Mouse (Mus musculus) midbrain, embryonic 16.5 days (tissue): ENCODE measurements around the gene 1700018F24Rik. TPM values are rescaled to one million over a fixed set of nuclear protein-coding genes. Genes with fewer than 3 reads are reported as not detected.

Experiments used
- ATAC-seq: fragments of 200-750 bp; cut with Nextera tagmentation; 2 replicates; pipeline ENCODE4 v1.8.0; 2017; ENCODE audit warnings: moderate TSS enrichment
- H3K27ac ChIP-seq: fragments of 300-500 bp; sonication (generic); 2 replicates; pipeline ENCODE4 v1.5.1; 2014; ENCODE audit warnings: mild to moderate bottlenecking, low read length, mixed read lengths
- H3K27me3 ChIP-seq: fragments of 300-500 bp; sonication (generic); 2 replicates; pipeline ENCODE4 v1.6.1; 2014; ENCODE audit warnings: low read depth, low read length, mixed read lengths; ENCODE audit not compliant: control insufficient read depth, insufficient read depth
- H3K36me3 ChIP-seq: fragments of 300-500 bp; sonication (generic); 2 replicates; pipeline ENCODE4 v1.6.1; 2014; ENCODE audit warnings: mild to moderate bottlenecking, low read length, moderate library complexity, mixed read lengths; ENCODE audit not compliant: control insufficient read depth, insufficient read depth
- H3K4me1 ChIP-seq: fragments of 300-500 bp; sonication (generic); 2 replicates; pipeline ENCODE4 v1.6.1; 2014; ENCODE audit warnings: mild to moderate bottlenecking, low read length, mixed read lengths; ENCODE audit not compliant: control insufficient read depth, insufficient read depth
- H3K4me2 ChIP-seq: fragments of 300-500 bp; sonication (generic); 2 replicates; pipeline ENCODE4 v1.6.1; 2014; ENCODE audit warnings: mild to moderate bottlenecking, low read length, mixed read lengths
- H3K4me3 ChIP-seq: fragments of 300-500 bp; sonication (generic); 2 replicates; pipeline ENCODE4 v1.5.1; 2014; ENCODE audit warnings: low read depth, mild to moderate bottlenecking, low read length, moderate library complexity, mixed read lengths
- H3K9ac ChIP-seq: fragments of 300-500 bp; sonication (generic); 2 replicates; pipeline ENCODE4 v1.6.1; 2014; ENCODE audit warnings: low read depth, low read length, mixed read lengths
- H3K9me3 ChIP-seq: fragments of 300-500 bp; sonication (generic); replicated peaks from 2 replicates; pipeline ENCODE4 v1.6.1; 2014; ENCODE audit warnings: mild to moderate bottlenecking, low read length, mixed read lengths; ENCODE audit not compliant: control insufficient read depth, poor library complexity, severe bottlenecking
- WGBS: fragments of 180-500 bp; shearing (Covaris S2); extraction: QIAGEN DNeasy Blood & Tissue Kit; methylation state at CpG from one replicate; pipeline ENCODE4 v1.1.7; 2014; 5-methylcytosine and 5-hydroxymethylcytosine counted together
- polyA plus RNA-seq: library from polyadenylated mRNA; unstranded; fragments of >200 nt; fragmentation: Nextera tagmentation; extraction: Ambion mirVana; gene quantifications from 2 replicates; pipeline ENCODE4 v1.2.1, GENCODE M21; 2015

Gene 1700018F24Rik
- polyA plus RNA-seq, 1 experiment from 2014 or later: not detected

DNA sequence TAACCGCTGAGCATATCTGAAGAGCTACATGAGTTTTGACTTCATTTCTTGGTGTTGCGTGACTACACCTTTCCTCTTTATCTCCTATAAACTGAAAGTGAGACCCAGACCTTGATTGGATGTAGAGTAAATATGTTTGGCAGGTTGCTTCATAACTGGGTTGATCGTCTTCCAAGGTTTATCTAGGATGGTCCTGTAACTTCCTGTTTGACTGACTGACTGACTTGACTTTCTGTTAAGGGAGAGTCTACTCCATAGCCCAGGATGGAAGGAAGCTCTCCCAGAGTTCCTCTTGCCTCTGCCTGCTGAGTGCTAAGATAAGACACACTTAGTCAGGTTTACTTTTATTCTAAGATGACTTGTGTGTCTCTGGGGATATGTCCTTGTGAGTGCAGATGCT, 47.1 kb downstream of the 1700018F24Rik start:
- no peak overlapping the region for H3K27ac ChIP-seq
- ATAC-seq: no peak
- no peaks in the 10 kb centered on the region for H3K27me3 ChIP-seq
- peaks cover 23% of the 10 kb centered on the region for H3K36me3 ChIP-seq
- no peak overlapping the region for H3K9ac ChIP-seq
- WGBS: 92% methylated on average over 3 of the region's 3 CpGs
- peaks cover 3% of the 10 kb centered on the region for H3K4me1 ChIP-seq
- no peak overlapping the region for H3K4me2 ChIP-seq
- H3K4me3 ChIP-seq: no peak overlapping the region
- no peaks in the 10 kb centered on the region for H3K9me3 ChIP-seq

Other genes starting within 250 kb of the 1700018F24Rik start
- 32.3 and 34.1 TPM in 2 replicates for gene Smurf1, start 77.1 kb upstream of the 1700018F24Rik start, polyA plus RNA-seq
- gene Gm4871, start 10.2 kb upstream of the 1700018F24Rik start, polyA plus RNA-seq: not detected in 2 replicates
- gene Arpc1a, start 40.8 kb downstream of the 1700018F24Rik start, polyA plus RNA-seq: 277 and 284 TPM in 2 replicates
- gene Kpna7, start 41.0 kb downstream of the 1700018F24Rik start, polyA plus RNA-seq: not detected in 2 replicates
- 50.1 and 50.8 TPM in 2 replicates for gene Arpc1b, start 71.2 kb downstream of the 1700018F24Rik start, polyA plus RNA-seq
- gene Pdap1, start 97.2 kb downstream of the 1700018F24Rik start, polyA plus RNA-seq: 102 and 114 TPM in 2 replicates
- gene Bud31, start 97.4 kb downstream of the 1700018F24Rik start, polyA plus RNA-seq: 167 and 175 TPM in 2 replicates
- gene Ptcd1, start 124.1 kb downstream of the 1700018F24Rik start, polyA plus RNA-seq: 23.3 and 25.0 TPM in 2 replicates
- gene Cpsf4, start 124.2 kb downstream of the 1700018F24Rik start, polyA plus RNA-seq: 52.4 and 52.5 TPM in 2 replicates
- gene Atp5j2, start 149.1 kb downstream of the 1700018F24Rik start, polyA plus RNA-seq: 597 and 600 TPM in 2 replicates
- 14.9 and 15.1 TPM in 2 replicates for gene Zkscan14, start 158.9 kb downstream of the 1700018F24Rik start, polyA plus RNA-seq
- 14.6 and 16.1 TPM in 2 replicates for gene Zkscan5, start 161.6 kb downstream of the 1700018F24Rik start, polyA plus RNA-seq
- 32.9 and 37.8 TPM in 2 replicates for gene Zfp655, start 188.7 kb downstream of the 1700018F24Rik start, polyA plus RNA-seq
- gene Zscan25, start 237.5 kb downstream of the 1700018F24Rik start, polyA plus RNA-seq: 0.34 and 0.70 TPM in 2 replicates